Mouse (Mus musculus) urinary bladder, postnatal 0 days (tissue): ENCODE results near the gene Olfr427. TPM values are rescaled to one million over a fixed set of nuclear protein-coding genes. Genes with fewer than 3 reads are reported as not detected.

ENCODE experiments used
- polyA plus RNA-seq: library from polyadenylated mRNA; unstranded; fragments of >200 nt; fragmentation: Nextera tagmentation; extraction: Ambion mirVana; gene quantifications from 2 replicates; pipeline ENCODE4 v1.2.1, GENCODE M21; 2015

Olfr427 gene
- not detected in 2 replicates for polyA plus RNA-seq

GRCm38 (mm10) chr1:174096591-174096990, at the start of gene Olfr427:
Olfr427 (plus strand) TSS chr1:174096891.

GRCm38 (mm10) chr1:174048893-174049292, 47.8 kb upstream of the Olfr427 start, which contains the start of gene Olfr432:
Olfr432 (plus strand) TSS chr1:174049205.

GRCm38 (mm10) chr1:174066305-174066704, 30.4 kb upstream of the Olfr427 start, which contains the start of gene Olfr430:
Olfr430 (plus strand) TSS chr1:174066605.

DNA sequence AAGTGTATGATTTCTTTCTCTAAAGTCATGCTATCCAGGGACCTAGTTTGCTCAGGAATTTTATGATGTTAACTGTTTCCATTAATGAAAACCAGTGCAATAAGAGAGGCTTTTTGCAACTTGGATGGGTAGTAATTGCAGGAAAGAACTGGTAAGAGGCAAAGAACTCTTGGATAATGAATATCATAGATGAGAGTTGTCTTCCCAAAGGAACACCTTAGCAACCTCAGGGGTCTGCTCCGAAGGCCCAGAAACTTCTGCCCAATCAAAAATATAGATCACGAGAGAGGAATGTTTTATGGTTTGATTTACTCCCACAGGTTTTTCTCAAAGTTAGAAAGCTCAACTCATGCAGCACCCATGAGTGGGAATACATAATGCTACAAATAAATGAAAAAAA, 12.7 kb upstream of the Olfr427 start, which contains the start of gene Olfr429:
Gene Olfr429, plus strand, starts transcription at position 301 of the 400 bp plus-strand sequence.

DNA sequence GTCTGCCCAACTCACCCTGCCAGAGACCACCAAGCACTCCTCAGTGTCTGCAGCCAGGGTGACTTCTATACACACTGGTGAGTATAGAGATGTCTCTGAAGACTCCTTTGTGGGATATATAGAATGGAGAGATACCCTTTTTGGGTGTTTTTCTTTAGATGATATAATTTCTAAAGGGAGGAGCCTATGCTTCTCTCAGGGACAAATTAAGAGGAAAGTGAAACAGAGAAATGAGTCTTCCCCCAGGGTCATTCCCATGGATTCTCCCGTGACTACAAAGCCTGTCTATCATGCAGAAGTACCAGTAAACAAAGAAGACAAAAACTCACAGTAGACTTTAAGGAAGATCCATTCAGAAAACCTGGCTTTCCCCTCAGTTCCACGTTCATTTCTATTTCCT, 24.4 kb downstream of the Olfr427 start, which contains the start of gene Olfr231:
Gene Olfr231, minus strand, starts transcription at position 101 of the 400 bp plus-strand sequence.

GRCm38 (mm10) chr1:174131217-174131616, 34.5 kb downstream of the Olfr427 start, which contains the start of gene Olfr424:
Olfr424 (plus strand) TSS chr1:174131517.

Other genes with a start within 250 kb of the Olfr427 start
- 3.7 and 4.0 TPM in 2 replicates for gene Ifi211, start 183.8 kb upstream of the Olfr427 start, polyA plus RNA-seq
- gene Mndal, start 154.4 kb upstream of the Olfr427 start, polyA plus RNA-seq = 2.7 and 4.1 TPM in 2 replicates
- 2.6 and 2.8 TPM in 2 replicates for gene Ifi203, start 154.2 kb upstream of the Olfr427 start, polyA plus RNA-seq
- 0.12 TPM in 1 of 2 replicates, not detected in the other for gene Ifi202b, start 114.1 kb upstream of the Olfr427 start, polyA plus RNA-seq
- 1.5 and 2.1 TPM in 2 replicates for gene Ifi205, start 65.1 kb upstream of the Olfr427 start, polyA plus RNA-seq
- not detected in 2 replicates for gene Olfr433, start 56.2 kb upstream of the Olfr427 start, polyA plus RNA-seq
- gene Olfr432, start 47.7 kb upstream of the Olfr427 start, polyA plus RNA-seq = not detected in 2 replicates
- gene Olfr430, start 30.3 kb upstream of the Olfr427 start, polyA plus RNA-seq = not detected in 2 replicates
- not detected in 2 replicates for gene Olfr429, start 12.6 kb upstream of the Olfr427 start, polyA plus RNA-seq
- gene Olfr231, start 24.3 kb downstream of the Olfr427 start, polyA plus RNA-seq = not detected in 2 replicates
- not detected in 2 replicates for gene Olfr424, start 34.6 kb downstream of the Olfr427 start, polyA plus RNA-seq
- not detected in 2 replicates for gene Olfr420, start 58.7 kb downstream of the Olfr427 start, polyA plus RNA-seq
- gene Spta1, start 75.9 kb downstream of the Olfr427 start, polyA plus RNA-seq = 0.06 and 0.10 TPM in 2 replicates
- not detected in 2 replicates for gene Olfr419, start 155.2 kb downstream of the Olfr427 start, polyA plus RNA-seq
- not detected in 2 replicates for gene Mptx1, start 233.6 kb downstream of the Olfr427 start, polyA plus RNA-seq